Mouse (Mus musculus) liver, embryonic 14.5 days (tissue): ENCODE measurements around the gene Zcchc4.

Experiments
- CTCF ChIP-seq: IDR thresholded peaks from 2 replicates; pipeline ENCODE4 v1.5.1; 2016; ENCODE audit warnings: antibody characterized with exemption, low read depth, control low read depth
- EP300 ChIP-seq: IDR thresholded peaks from 2 replicates; pipeline ENCODE4 v1.6.1; 2016; ENCODE audit warnings: antibody characterized with exemption, low read depth

DNA sequence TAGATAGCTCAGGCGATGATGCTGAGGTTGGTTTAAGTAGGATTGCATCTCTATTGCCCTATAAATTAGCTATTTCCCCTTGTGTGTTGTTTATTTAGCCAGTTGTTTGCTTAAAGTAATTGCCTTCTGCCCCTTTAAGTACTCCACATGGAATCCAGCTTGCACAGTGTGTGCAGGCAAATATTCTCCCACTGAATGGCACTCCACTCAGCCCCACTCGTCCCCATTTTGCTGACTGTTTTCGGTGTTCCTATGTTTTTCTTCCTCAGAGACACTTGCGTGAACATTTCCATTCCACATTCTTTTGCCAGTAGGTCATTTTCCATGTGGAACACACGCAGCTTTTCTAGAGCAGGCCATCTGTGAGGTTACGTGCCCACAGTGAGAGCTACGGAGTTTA lies 12.6 kb upstream of the Zcchc4 start:
- TF ChIP-seq CTCF (no peak), EP300 (no peak)
